Mouse (Mus musculus) hindbrain, postnatal 0 days (tissue): ENCODE measurements around the gene Washc1. TPM values are rescaled to one million over a fixed set of nuclear protein-coding genes. Genes with fewer than 3 reads are reported as not detected.
"Not testable (repeated sequence)": the region's sequence is repeated elsewhere in the genome, so short reads cannot be mapped to it uniquely, and the experiment has no call there.

ENCODE experiments used
- ATAC-seq: fragments of 200-750 bp; cut with Nextera tagmentation; 2 replicates; pipeline ENCODE4 v1.8.0; 2017; ENCODE audit warnings: mild to moderate bottlenecking, moderate TSS enrichment, moderate library complexity
- DNase-seq: peaks from one replicate; pipeline ENCODE4 v3.0.0-alpha.2; 2015; ENCODE audit warnings: low spot score
- H3K27ac ChIP-seq: fragments of 300-500 bp; sonication (generic); 2 replicates; pipeline ENCODE4 v1.5.1; 2014; ENCODE audit warnings: mild to moderate bottlenecking
- H3K27me3 ChIP-seq: fragments of 300-500 bp; sonication (generic); 2 replicates; pipeline ENCODE4 v1.6.1; 2014; ENCODE audit warnings: low read length, mixed read lengths; ENCODE audit not compliant: insufficient read depth
- H3K36me3 ChIP-seq: fragments of 300-500 bp; sonication (generic); 2 replicates; pipeline ENCODE4 v1.6.1; 2014; ENCODE audit warnings: low read length, mixed read lengths; ENCODE audit not compliant: insufficient read depth
- H3K4me1 ChIP-seq: fragments of 300-500 bp; sonication (generic); 2 replicates; pipeline ENCODE4 v1.6.1; 2014; ENCODE audit warnings: antibody characterized with exemption, low read length, mixed read lengths; ENCODE audit not compliant: insufficient read depth
- H3K4me2 ChIP-seq: fragments of 300-500 bp; sonication (generic); 2 replicates; pipeline ENCODE4 v1.6.1; 2014; ENCODE audit warnings: low read depth, mild to moderate bottlenecking, low read length, moderate library complexity, mixed read lengths
- H3K4me3 ChIP-seq: fragments of 300-500 bp; sonication (generic); 2 replicates; pipeline ENCODE4 v1.5.1; 2014; ENCODE audit warnings: low read length
- H3K9ac ChIP-seq: fragments of 300-500 bp; sonication (generic); replicated peaks from 2 replicates; pipeline ENCODE4 v1.6.1; 2014; ENCODE audit warnings: mild to moderate bottlenecking, low read length, moderate library complexity, mixed read lengths
- H3K9me3 ChIP-seq: fragments of 300-500 bp; sonication (generic); 2 replicates; pipeline ENCODE4 v1.6.1; 2016; ENCODE audit warnings: low read length, mixed read lengths
- CTCF ChIP-seq: IDR thresholded peaks from 2 replicates; pipeline ENCODE4 v1.5.1; 2016; ENCODE audit warnings: antibody characterized with exemption, control low read depth, low read depth
- WGBS: fragments of 180-500 bp; shearing (Covaris S2); extraction: QIAGEN DNeasy Blood & Tissue Kit; methylation state at CpG from one replicate; pipeline ENCODE4 v1.1.7; 2014; 5-methylcytosine and 5-hydroxymethylcytosine counted together
- polyA plus RNA-seq: library from polyadenylated mRNA; unstranded; fragments of >200 nt; fragmentation: Nextera tagmentation; extraction: Ambion mirVana; gene quantifications from 2 replicates; pipeline ENCODE4 v1.2.1, GENCODE M21; 2015
- total RNA-seq: library from RNA; depleted of rRNA; stranded (reverse); fragments of >200 nt; gene quantifications from 2 replicates; pipeline ENCODE4 v1.2.3, GENCODE M21; 2014; rRNA removed

Gene Washc1
- total and polyA plus RNA-seq, 2 experiments from 2014 or later, result 41.4 to 61.5 TPM

DNA sequence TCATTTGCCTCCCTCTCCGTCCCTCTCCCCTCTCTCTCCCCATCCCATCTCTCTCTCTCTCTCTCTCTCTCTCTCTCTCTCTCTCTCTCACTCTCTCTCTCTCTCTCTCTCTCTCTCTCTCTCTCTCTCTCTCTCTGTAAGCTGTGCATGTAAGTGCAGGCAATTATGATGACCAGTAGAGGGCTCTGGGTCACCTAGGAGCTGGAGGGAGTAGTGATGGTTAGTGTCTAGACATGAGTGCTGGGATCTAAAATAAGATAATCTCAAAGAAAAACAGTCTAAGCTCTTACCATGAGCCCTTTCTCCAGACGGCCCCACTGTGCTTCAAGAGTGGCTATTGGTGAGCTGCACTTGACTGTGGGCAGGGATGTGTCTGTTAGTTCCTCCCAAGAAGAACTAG, 43.5 kb downstream of the Washc1 start:
- no peak overlapping the region for H3K4me2 ChIP-seq
- no peak for TF ChIP-seq CTCF
- no peak overlapping the region for H3K9ac ChIP-seq

DNA sequence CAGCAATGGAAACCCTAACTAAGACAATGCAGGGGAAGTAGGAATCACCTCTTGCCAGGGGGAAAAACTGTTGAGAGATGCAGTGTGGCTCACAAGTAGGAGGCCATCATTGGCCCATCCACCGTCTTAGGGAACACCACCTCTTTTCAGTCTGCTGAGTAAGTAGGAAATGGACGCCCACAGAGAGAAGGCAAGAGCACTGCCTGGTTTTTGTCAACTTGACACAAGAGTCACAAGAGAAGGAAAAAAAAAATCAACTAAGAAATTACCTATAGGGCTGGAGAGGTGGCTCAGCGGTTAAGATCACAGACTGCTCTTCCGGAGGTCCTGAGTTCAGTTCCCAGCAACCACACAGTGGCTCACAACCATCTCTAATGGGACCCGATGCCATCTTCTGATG, 46.9 kb downstream of the Washc1 start:
- no peaks in the 10 kb centered on the region for H3K4me1 ChIP-seq
- H3K36me3 ChIP-seq, result no peaks in the 10 kb centered on the region
- no peaks in the 10 kb centered on the region for H3K9me3 ChIP-seq
- H3K27me3 ChIP-seq, result no peaks in the 10 kb centered on the region
- H3K27ac ChIP-seq, result no peak overlapping the region
- 93% methylated on average over 5 of the region's 5 CpGs for WGBS
- DNase-seq, result no peak
- no peak for TF ChIP-seq CTCF
- no peak overlapping the region for H3K9ac ChIP-seq
- no peak overlapping the region for H3K4me3 ChIP-seq
- no peak overlapping the region for H3K4me2 ChIP-seq
- ATAC-seq, result no peak

More for the DNA sequence above, 43.5 kb downstream of the Washc1 start:
- 64% methylated on average over 2 of the region's 2 CpGs for WGBS
- Histone ChIP-seq H3K9me3 (no peaks in the 10 kb centered on the region), H3K27ac (no peak overlapping the region), H3K4me1 (no peaks in the 10 kb centered on the region), H3K36me3 (peaks cover 8% of the 10 kb centered on the region; the same call in 1 of the 2 replicates), H3K4me3 (no peak overlapping the region), H3K27me3 (no peaks in the 10 kb centered on the region)
- ATAC-seq (no peak), DNase-seq (no peak)

GRCm38 (mm10) chr17:66167141-66167540, 55.8 kb downstream of the Washc1 start:
- not testable (repeated sequence) for H3K36me3 ChIP-seq, H3K4me3 ChIP-seq, H3K4me1 ChIP-seq, H3K9me3 ChIP-seq, H3K4me2 ChIP-seq, ATAC-seq, H3K9ac ChIP-seq, H3K27me3 ChIP-seq, H3K27ac ChIP-seq, DNase-seq
- WGBS, result 97% methylated on average over 5 of the region's 5 CpGs

Other genes starting within 250 kb of the Washc1 start
- 34.0 and 35.9 TPM in 2 replicates for gene Ralbp1, start 225.7 kb upstream of the Washc1 start, total RNA-seq
- 51.6 and 54.0 TPM in 2 replicates for gene Ralbp1, start 225.7 kb upstream of the Washc1 start, polyA plus RNA-seq
- 39.8 and 45.4 TPM in 2 replicates for gene Twsg1, start 160.3 kb upstream of the Washc1 start, total RNA-seq
- 45.4 and 45.7 TPM in 2 replicates for gene Twsg1, start 160.3 kb upstream of the Washc1 start, polyA plus RNA-seq
- 37.2 and 41.5 TPM in 2 replicates for gene Ankrd12, start 34.5 kb upstream of the Washc1 start, total RNA-seq
- 171 and 173 TPM in 2 replicates for gene Ankrd12, start 34.5 kb upstream of the Washc1 start, polyA plus RNA-seq
- gene Ndufv2, start 10.0 kb upstream of the Washc1 start, total RNA-seq, result 73.4 and 73.6 TPM in 2 replicates
- gene Ndufv2, start 10.0 kb upstream of the Washc1 start, polyA plus RNA-seq, result 481 and 484 TPM in 2 replicates
- 12.4 and 13.9 TPM in 2 replicates for gene Ddx11, start 12.0 kb downstream of the Washc1 start, total RNA-seq
- 4.0 and 5.0 TPM in 2 replicates for gene Ddx11, start 12.0 kb downstream of the Washc1 start, polyA plus RNA-seq